Mouse (Mus musculus) forebrain, embryonic 14.5 days (tissue): ENCODE measurements around the gene Itga1. TPM values are rescaled to one million over a fixed set of nuclear protein-coding genes. Genes with fewer than 3 reads are reported as not detected.

ENCODE experiments used
- ATAC-seq: fragments of 200-750 bp; cut with Nextera tagmentation; 2 replicates; pipeline ENCODE4 v1.8.0; 2017; ENCODE audit warnings: mild to moderate bottlenecking, moderate library complexity
- DNase-seq: peaks from one replicate; pipeline ENCODE4 v3.0.0-alpha.2; 2015; ENCODE audit warnings: low spot score
- H3K27ac ChIP-seq: fragments of 300-500 bp; sonication (generic); 2 replicates; pipeline ENCODE4 v1.5.1; 2014; ENCODE audit warnings: low read depth, mild to moderate bottlenecking, control low read depth, low read length, moderate library complexity
- H3K27me3 ChIP-seq: fragments of 300-500 bp; sonication (generic); replicated peaks from 2 replicates; pipeline ENCODE4 v1.6.1; 2014; ENCODE audit warnings: low read length, control low read depth, mixed read lengths; ENCODE audit not compliant: control insufficient read depth, insufficient read depth
- H3K36me3 ChIP-seq: fragments of 300-500 bp; sonication (generic); 2 replicates; pipeline ENCODE4 v1.6.1; 2014; ENCODE audit warnings: low read length, control low read depth; ENCODE audit not compliant: control insufficient read depth, insufficient read depth
- H3K4me1 ChIP-seq: fragments of 300-500 bp; sonication (generic); 2 replicates; pipeline ENCODE4 v1.6.1; 2014; ENCODE audit warnings: antibody characterized with exemption, low read length, control low read depth; ENCODE audit not compliant: control insufficient read depth, insufficient read depth
- H3K4me2 ChIP-seq: fragments of 300-500 bp; sonication (generic); 2 replicates; pipeline ENCODE4 v1.6.1; 2014; ENCODE audit warnings: mild to moderate bottlenecking, control low read depth, low read length
- H3K4me3 ChIP-seq: fragments of 300-500 bp; sonication (generic); 2 replicates; pipeline ENCODE4 v1.5.1; 2014; ENCODE audit warnings: low read depth, low read length, control low read depth
- H3K9ac ChIP-seq: fragments of 300-500 bp; sonication (generic); 2 replicates; pipeline ENCODE4 v1.6.1; 2014; ENCODE audit warnings: mild to moderate bottlenecking, low read length, control low read depth, moderate library complexity
- H3K9me3 ChIP-seq: fragments of 300-500 bp; sonication (generic); replicated peaks from 2 replicates; pipeline ENCODE4 v1.6.1; 2016; ENCODE audit warnings: low read length, control low read depth, mixed read lengths; ENCODE audit not compliant: control insufficient read depth
- WGBS: fragments of 180-500 bp; shearing (Covaris S2); extraction: QIAGEN DNeasy Blood & Tissue Kit; methylation state at CpG from one replicate; pipeline ENCODE4 v1.1.7; 2014; 5-methylcytosine and 5-hydroxymethylcytosine counted together
- polyA plus RNA-seq: library from polyadenylated mRNA; unstranded; fragments of >200 nt; fragmentation: Nextera tagmentation; extraction: Ambion mirVana; gene quantifications from 2 replicates; pipeline ENCODE4 v1.2.1, GENCODE M21; 2014

Itga1 gene
- polyA plus RNA-seq, 1 experiment from 2014 or later = 5.8 TPM

DNA sequence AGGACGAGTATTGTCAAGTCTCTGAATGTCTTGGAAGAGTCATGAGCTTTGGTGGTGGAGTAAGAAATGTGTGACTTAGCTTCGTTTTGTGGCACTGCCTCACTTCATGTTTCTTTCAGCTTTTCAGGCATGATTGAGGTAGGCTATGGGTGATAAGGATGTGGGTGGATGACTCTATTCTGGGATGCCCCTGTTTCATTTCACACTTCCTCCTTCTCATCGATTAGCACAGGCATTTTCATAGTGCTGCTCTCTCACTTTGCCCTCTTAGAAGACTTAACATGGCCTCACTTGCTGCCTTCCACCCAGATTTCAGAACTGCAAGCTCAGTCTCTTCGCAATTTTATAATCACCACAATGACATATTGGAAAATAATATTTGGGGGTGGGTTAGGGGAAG, 102.2 kb downstream of the Itga1 start:
- H3K9me3 ChIP-seq = no peaks in the 10 kb centered on the region
- ATAC-seq (no peak), DNase-seq (no peak)
- no peak overlapping the region for H3K9ac ChIP-seq
- H3K27ac ChIP-seq = no peak overlapping the region
- no peak overlapping the region for H3K4me2 ChIP-seq
- H3K4me3 ChIP-seq = no peak overlapping the region
- no peaks in the 10 kb centered on the region for H3K36me3 ChIP-seq
- no peaks in the 10 kb centered on the region for H3K4me1 ChIP-seq
- H3K27me3 ChIP-seq = no peaks in the 10 kb centered on the region
- WGBS = 91% methylated on average over 4 of the region's 4 CpGs

DNA sequence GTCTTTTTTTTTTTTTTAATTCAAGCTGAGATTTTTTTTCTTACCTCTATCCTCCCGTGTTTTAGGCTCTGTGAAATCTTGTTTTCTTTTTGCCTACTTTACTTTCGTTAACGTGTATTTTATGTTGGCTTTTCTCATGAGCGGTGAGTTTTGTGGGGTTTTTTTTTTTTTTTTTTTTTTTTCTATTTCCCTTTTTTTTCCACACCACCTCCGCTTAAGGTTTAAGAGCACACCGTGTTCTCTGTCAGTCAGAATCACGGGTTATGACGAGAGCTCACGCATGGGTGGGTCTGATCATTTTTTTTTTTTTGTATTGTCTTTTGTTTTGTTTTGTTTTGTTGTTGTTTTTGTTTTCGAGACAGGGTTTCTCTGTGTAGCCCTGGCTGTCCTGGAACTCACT, 103.7 kb downstream of the Itga1 start:
- ATAC-seq = no peak
- H3K27me3 ChIP-seq = no peaks in the 10 kb centered on the region
- H3K9me3 ChIP-seq = no peaks in the 10 kb centered on the region
- no peak overlapping the region for H3K27ac ChIP-seq
- H3K36me3 ChIP-seq = no peaks in the 10 kb centered on the region
- no peak overlapping the region for H3K9ac ChIP-seq
- no peaks in the 10 kb centered on the region for H3K4me1 ChIP-seq
- H3K4me2 ChIP-seq = no peak overlapping the region
- DNase-seq = no peak
- 92% methylated on average over 10 of the region's 10 CpGs for WGBS
- no peak overlapping the region for H3K4me3 ChIP-seq

DNA sequence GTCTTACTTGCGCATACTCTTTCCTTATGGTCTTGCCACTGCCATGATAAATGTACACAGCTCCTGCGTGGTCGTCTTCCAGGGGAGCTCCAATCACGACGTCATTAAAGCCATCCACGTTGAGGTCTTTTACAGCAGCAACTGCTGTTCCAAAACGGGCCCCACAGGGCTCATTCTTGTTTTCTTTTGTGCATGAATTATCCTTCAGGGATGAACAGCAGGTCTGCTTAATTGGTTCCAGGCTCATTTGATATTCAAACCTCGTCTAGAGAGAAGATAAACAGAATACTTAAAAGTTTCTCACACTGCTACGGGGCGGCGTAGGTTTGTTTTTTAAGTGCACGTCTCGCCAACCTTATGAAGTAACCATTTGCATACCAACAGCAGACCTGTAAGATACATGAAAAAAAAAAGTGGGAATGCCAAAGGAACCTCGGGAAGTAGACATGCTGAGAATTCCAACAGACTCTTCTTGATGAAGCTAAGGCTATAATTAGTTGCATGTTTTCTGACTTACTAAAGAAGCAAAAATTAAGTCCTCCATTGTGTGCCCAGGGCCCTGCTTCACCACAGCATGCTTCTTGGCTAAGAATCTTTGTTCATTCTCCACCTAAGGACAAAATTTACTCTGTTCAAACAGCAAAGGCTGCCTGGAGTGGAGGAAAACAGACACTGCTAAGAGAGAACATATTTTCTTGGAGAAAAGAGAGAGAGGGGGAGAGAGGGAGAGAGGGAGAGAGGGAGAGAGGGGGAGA, 109.3 kb downstream of the Itga1 start:
- Histone ChIP-seq H3K4me3 (no peak overlapping the region), H3K36me3 (no peaks in the 10 kb centered on the region), H3K27ac (peak overlapping the region; percentile 40; the same call in 1 of the 2 replicates), H3K9ac (no peak overlapping the region), H3K9me3 (no peaks in the 10 kb centered on the region), H3K4me1 (peaks cover 4% of the 10 kb centered on the region; the same call in 1 of the 2 replicates), H3K4me2 (peak overlapping the region; percentile 22), H3K27me3 (no peaks in the 10 kb centered on the region)
- peak; percentile 90 for DNase-seq
- 4% methylated on average over 14 of the region's 14 CpGs for WGBS
- ATAC-seq = peak; percentile 92

DNA sequence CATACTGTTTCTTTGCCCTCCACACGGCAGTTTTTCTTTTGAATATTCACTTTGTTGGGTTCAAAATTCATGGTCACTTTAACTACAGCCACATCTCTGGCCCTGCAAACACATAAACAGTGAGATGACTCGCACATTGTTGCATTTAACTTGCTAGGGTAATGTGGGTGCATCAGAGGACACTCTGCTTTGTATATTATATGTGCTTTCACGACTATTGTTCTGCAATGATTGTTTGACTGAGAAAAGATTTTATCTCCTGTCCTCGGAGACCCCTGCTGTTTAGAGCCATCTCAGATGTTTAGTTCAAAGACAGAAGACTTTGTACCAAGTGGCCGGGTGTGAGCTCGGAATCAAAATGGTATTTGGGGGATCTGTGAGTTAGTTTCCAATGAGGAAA, 114.1 kb downstream of the Itga1 start:
- WGBS = 73% methylated on average over 6 of the region's 6 CpGs
- peaks cover 4% of the 10 kb centered on the region; the same call in 1 of the 2 replicates for H3K4me1 ChIP-seq
- no peaks in the 10 kb centered on the region for H3K9me3 ChIP-seq
- ATAC-seq (no peak), DNase-seq (no peak)
- H3K27ac ChIP-seq = no peak overlapping the region
- no peak overlapping the region for H3K4me3 ChIP-seq
- no peak overlapping the region for H3K9ac ChIP-seq
- H3K4me2 ChIP-seq = no peak overlapping the region
- H3K27me3 ChIP-seq = no peaks in the 10 kb centered on the region
- H3K36me3 ChIP-seq = no peaks in the 10 kb centered on the region

DNA sequence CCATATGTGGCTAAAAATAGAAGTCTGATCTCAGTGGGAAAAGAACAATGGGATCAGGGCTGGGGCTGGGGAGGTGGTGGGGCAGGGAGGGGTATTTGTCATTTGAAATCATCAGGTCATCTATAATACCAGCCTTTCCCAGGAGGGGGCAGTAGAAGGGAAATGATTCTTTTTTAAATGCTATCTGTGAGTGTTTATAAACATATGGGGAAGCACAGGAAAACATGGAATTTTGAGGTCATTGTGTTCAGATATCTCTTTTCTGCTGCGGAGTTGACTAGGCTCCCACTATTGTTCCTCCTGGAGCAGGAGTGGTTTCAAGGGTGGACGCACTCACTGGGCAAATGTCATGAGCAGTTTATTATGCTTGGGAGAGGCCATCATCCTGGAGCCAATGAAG, 114.6 kb downstream of the Itga1 start:
- no peaks in the 10 kb centered on the region for H3K27me3 ChIP-seq
- H3K4me1 ChIP-seq = peaks cover 3% of the 10 kb centered on the region; the same call in 1 of the 2 replicates
- no peaks in the 10 kb centered on the region for H3K36me3 ChIP-seq
- DNase-seq = no peak
- H3K9me3 ChIP-seq = no peaks in the 10 kb centered on the region
- H3K4me3 ChIP-seq = no peak overlapping the region
- H3K27ac ChIP-seq = no peak overlapping the region
- WGBS = 71% methylated on average over 2 of the region's 2 CpGs
- no peak overlapping the region for H3K9ac ChIP-seq
- H3K4me2 ChIP-seq = no peak overlapping the region
- ATAC-seq = no peak

DNA sequence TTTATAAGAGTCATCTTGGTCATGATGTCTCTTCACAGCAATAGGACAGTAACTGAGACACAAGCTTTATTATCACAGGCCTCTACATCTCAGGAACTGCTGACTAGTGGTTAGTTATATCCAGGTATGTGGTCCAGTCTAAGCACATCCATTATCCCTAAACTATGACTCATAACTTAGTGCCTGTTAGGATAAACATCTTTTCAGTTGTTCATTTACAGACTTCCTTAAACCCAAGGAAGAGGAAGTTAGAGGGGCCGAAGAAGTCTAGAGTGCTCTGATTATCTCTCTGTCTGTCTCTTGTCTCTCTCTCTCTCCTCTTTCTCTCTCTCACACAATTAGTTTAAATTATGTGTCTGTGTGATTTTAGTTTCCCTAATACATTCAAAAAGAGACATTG, 117.1 kb downstream of the Itga1 start:
- no peak overlapping the region for H3K9ac ChIP-seq
- H3K4me3 ChIP-seq = no peak overlapping the region
- no peak overlapping the region for H3K4me2 ChIP-seq
- H3K9me3 ChIP-seq = no peaks in the 10 kb centered on the region
- no peak for DNase-seq
- H3K27ac ChIP-seq = no peak overlapping the region
- H3K27me3 ChIP-seq = no peaks in the 10 kb centered on the region
- no peaks in the 10 kb centered on the region for H3K4me1 ChIP-seq
- H3K36me3 ChIP-seq = no peaks in the 10 kb centered on the region
- WGBS = 87% methylated on average over 1 of the region's 1 CpGs
- no peak for ATAC-seq

DNA sequence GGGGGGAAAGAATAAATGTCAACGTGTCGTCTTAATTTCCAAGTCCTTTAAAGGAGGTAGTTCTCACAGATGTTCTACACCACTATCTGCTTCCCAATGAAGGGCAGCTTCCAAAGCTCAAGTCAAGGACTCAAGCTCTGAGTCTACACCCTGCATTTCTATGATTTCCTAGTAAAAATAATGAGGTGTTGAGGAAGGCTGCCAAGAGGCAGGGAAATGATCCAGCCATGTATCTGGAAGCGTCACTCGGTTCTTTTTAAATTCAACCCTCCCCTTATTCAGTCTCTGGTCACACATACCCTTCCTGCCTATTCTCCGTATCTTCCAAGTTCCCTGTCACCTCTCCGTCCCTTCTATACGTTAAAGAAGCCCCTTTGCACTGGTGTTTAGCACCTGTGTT, 118.6 kb downstream of the Itga1 start:
- no peaks in the 10 kb centered on the region for H3K9me3 ChIP-seq
- H3K4me3 ChIP-seq = no peak overlapping the region
- DNase-seq = no peak
- WGBS = 80% methylated on average over 7 of the region's 7 CpGs
- no peaks in the 10 kb centered on the region for H3K4me1 ChIP-seq
- no peak overlapping the region for H3K27ac ChIP-seq
- H3K27me3 ChIP-seq = no peaks in the 10 kb centered on the region
- no peak for ATAC-seq
- no peak overlapping the region for H3K9ac ChIP-seq
- no peak overlapping the region for H3K4me2 ChIP-seq
- no peaks in the 10 kb centered on the region for H3K36me3 ChIP-seq

DNA sequence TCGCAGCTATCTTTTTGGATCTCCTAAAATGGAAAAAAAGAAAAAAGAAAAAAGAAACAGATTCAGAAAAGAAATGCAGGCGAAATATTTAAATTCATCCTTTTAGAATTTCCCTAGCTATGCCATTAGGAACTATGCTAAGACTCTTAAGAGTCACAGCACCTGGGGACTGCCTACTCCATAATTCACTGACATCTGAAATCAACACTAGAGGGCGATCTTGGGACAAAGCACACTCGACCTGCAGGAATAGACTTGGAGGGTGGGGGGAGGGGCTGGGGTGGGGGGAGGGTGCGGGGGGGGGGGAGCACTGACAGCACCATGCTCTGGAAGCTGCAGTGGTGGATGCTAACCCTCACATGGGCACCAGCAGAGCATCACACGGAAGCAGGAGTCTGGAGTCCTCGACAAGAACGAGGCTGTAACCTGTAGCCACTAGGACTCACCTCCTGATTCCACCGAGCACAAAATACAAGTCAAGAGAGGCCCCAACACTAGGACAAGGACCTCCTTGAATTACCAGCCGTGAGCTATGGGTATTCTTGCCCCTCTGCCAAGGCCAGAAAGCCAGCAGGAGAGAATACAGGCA, 120.8 kb downstream of the Itga1 start:
- H3K4me2 ChIP-seq = no peak overlapping the region
- DNase-seq (peak; percentile 54), ATAC-seq (peak; percentile 29; the same call in 1 of the 2 replicates)
- H3K27ac ChIP-seq = no peak overlapping the region
- WGBS = 41% methylated on average over 10 of the region's 10 CpGs
- no peaks in the 10 kb centered on the region for H3K36me3 ChIP-seq
- H3K4me3 ChIP-seq = no peak overlapping the region
- H3K4me1 ChIP-seq = no peaks in the 10 kb centered on the region
- no peak overlapping the region for H3K9ac ChIP-seq
- no peaks in the 10 kb centered on the region for H3K9me3 ChIP-seq
- H3K27me3 ChIP-seq = no peaks in the 10 kb centered on the region

DNA sequence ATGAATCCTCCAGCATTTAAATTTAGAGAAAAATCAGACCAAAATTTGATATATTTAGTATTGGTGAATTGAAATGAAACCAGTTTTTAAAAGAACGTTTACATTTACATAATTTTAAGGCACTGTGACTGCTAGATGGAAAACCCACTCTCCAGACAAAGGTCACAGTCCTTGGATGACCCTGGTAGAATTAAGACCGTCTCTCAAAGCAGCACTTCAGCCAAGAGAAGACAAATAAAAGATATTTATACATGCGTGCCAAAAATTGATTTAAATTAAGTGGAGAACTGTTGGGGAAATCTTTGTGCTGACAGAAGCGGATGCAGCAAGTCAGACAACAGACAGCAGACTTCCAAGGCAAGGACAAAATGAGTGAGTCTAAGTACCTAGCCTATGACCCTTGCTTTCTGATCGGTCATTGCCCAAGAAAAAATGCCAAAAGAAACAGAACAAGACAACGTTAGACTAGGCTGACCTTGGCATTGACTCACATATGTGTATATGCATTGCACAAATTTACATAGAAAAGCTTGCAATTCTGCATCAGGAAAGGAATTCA, 127.2 kb downstream of the Itga1 start:
- Histone ChIP-seq H3K4me2 (no peak overlapping the region), H3K36me3 (no peaks in the 10 kb centered on the region), H3K9ac (no peak overlapping the region), H3K9me3 (no peaks in the 10 kb centered on the region), H3K4me1 (no peaks in the 10 kb centered on the region), H3K4me3 (no peak overlapping the region), H3K27me3 (no peaks in the 10 kb centered on the region), H3K27ac (no peak overlapping the region)
- DNase-seq (no peak), ATAC-seq (no peak)
- WGBS = 80% methylated on average over 6 of the region's 6 CpGs
